In the genomic region with DNA sequence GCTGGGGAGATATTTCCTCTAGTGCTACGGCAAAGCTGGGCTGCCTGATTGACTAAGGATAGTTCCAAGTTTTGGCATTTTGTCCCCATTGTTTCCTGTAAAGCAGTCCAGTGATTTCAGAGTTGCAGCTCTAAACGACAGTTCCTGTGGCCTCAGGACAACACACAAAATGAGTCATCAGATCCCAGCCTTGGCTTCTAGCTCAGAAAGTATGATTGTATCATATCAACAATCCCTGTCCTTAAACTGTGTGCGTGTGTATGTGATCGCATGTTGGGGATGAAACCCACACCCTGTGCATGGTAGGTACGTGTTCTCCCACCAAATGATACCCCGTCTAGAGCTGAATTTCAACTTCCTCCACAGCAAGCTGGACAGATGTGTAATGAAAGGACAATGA, we compare ENCODE assay signal across 22 mouse cellular contexts. TPM values are rescaled to one million over a fixed set of nuclear protein-coding genes. Genes with fewer than 3 reads are reported as not detected.
"Had no signal": no experiment of that assay in that cellular context is flagged by ENCODE, and none has a peak within 500 bp of the region (broad histone marks: within the 10 kb centered on the region; RNA-seq: fewer than 3 reads in every experiment).

No protein-coding gene starts in this region.

- H3K4me1 ChIP-seq: neural tube, embryonic 12.5 days had no signal

- H3K9me3 ChIP-seq: limb, embryonic 12.5 days; limb, embryonic 15.5 days; midbrain, embryonic 12.5 days; midbrain, embryonic 15.5 days; neural tube, embryonic 12.5 days; neural tube, embryonic 15.5 days had no signal

- DNase-seq: kidney, postnatal 14 days; kidney, postnatal 4 days; left cerebral cortex, postnatal 4 days; liver, postnatal 0 days; lung, embryonic 14.5 days; right cerebral cortex, adult 18-20 months; right cerebral cortex, postnatal 14 days; right cerebral cortex, postnatal 4 days; thymus, adult 18-20 months; thymus, postnatal 36 days had no signal

- ATAC-seq: liver, postnatal 0 days; lung, postnatal 0 days; midbrain, embryonic 15.5 days had no signal

- H3K9ac ChIP-seq: limb, embryonic 12.5 days; limb, embryonic 15.5 days; liver, embryonic 14.5 days; liver, postnatal 0 days; lung, embryonic 14.5 days; midbrain, embryonic 12.5 days; midbrain, embryonic 15.5 days; neural tube, embryonic 12.5 days; neural tube, embryonic 15.5 days had no signal

- H3K4me3 ChIP-seq: limb, embryonic 12.5 days; limb, embryonic 15.5 days; midbrain, embryonic 12.5 days; midbrain, embryonic 15.5 days; neural tube, embryonic 12.5 days; neural tube, embryonic 15.5 days had no signal

- H3K4me2 ChIP-seq: limb, embryonic 12.5 days; limb, embryonic 15.5 days; liver, embryonic 11.5 days; lung, embryonic 14.5 days; midbrain, embryonic 12.5 days; midbrain, embryonic 15.5 days; neural tube, embryonic 12.5 days; neural tube, embryonic 15.5 days had no signal

- H3K27ac ChIP-seq: limb, embryonic 12.5 days; limb, embryonic 15.5 days; liver, embryonic 14.5 days; macrophage; midbrain, embryonic 12.5 days; midbrain, embryonic 15.5 days; neural tube, embryonic 12.5 days; neural tube, embryonic 15.5 days; stomach, postnatal 0 days had no signal

- H3K27me3 ChIP-seq: limb, embryonic 15.5 days had no signal

RNA-seq across cellular contexts. Expression of a gene that starts 7.6 kb away (rescaled TPM):
- total RNA-seq: megakaryocyte, adult 5-6 weeks had no signal
- polyA plus RNA-seq: macrophage had no signal
